Mouse (Mus musculus) heart, adult 18-20 months (tissue): Measurements from ENCODE around the gene M1ap. TPM values are rescaled to one million over a fixed set of nuclear protein-coding genes. Genes with fewer than 3 reads are reported as not detected.

Experiments used
- DNase-seq, 2 experiments: peaks; one replicate each; pipeline ENCODE4 v3.0.0; 2021 to 2022; ENCODE audit warnings: mixed read lengths in 1 of 2
- total RNA-seq, 2 experiments: library from RNA; stranded (reverse); gene quantifications; 2 replicates each; pipeline ENCODE4 v1.2.3; 2021

The M1ap gene
- total RNA-seq, 2 experiments from 2014 or later, result 0.36 TPM; not detected in 1

- DNase-seq, result no peak
Observed at GRCm38 (mm10) chr6:83037188-83037587, 90.5 kb downstream of the M1ap start.

- DNase-seq, result peak; percentile 93 to 98
Observed at GRCm38 (mm10) chr6:83038496-83039012, 91.9 kb downstream of the M1ap start.

GRCm38 (mm10) chr6:83040601-83041000 lies 93.9 kb downstream of the M1ap start:
- DNase-seq, result no peak

- DNase-seq, result no peak
Observed at GRCm38 (mm10) chr6:83043561-83043960, 96.9 kb downstream of the M1ap start.

DNA sequence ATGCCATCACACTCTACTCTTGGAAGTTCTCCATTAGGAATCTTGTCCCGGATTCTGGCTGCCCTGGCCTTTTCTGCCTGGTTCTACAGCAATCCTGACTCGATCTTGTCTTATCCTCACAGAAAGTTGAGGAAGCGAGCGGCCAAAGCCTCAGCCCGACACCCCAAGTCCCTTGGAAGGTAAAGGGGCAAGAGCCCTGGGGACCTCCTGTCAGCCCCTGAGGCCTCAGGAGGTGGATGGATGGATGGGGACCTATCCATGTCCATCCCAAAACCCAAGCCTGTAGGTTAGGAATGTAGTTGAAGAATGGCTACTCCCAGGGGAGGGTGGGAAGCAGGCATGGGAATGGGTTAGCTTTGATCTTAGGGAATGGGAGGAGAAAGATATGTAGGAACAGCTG lies 97.3 kb downstream of the M1ap start:
- no peak for DNase-seq

DNA sequence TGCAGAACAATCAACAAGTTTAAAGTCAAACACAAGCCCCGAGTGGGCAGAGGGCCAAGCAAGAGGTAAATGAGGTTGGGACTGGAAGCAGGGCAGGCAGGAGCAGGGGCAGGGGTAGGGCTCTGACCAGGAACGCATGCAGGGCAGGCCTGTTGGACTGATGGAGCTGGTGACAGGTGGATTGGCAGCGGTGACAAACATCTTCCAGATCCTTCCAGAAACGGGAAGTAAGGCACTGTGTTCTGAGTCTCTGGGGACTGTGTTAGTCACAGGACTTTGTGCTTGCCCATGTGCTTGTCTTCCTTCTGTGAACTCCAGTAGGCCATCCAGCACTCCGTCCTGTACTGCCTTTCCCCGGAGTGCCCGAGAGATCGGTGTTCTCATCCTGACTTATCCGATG lies 98.0 kb downstream of the M1ap start:
- DNase-seq, result peak; percentile 59 to 77

DNA sequence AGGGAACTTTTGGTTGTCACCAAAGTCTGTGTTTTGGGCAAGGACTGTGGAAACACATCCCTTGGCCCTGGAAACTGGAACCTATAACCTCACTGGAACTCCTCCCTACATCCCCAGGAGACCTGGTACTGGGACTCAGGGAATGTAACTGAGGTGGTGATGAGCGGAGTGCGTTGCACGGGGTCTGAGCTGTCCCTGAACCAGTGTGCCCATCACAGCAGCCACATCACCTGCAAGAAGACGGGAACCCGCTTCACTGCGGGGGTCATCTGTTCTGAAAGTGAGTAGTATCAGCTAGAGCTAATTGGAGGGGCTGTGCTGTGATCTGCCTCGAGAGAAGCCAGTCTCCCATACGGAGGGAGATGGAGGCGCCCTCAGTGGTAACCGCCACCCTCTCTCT lies 102.7 kb downstream of the M1ap start:
- no peak for DNase-seq

DNA sequence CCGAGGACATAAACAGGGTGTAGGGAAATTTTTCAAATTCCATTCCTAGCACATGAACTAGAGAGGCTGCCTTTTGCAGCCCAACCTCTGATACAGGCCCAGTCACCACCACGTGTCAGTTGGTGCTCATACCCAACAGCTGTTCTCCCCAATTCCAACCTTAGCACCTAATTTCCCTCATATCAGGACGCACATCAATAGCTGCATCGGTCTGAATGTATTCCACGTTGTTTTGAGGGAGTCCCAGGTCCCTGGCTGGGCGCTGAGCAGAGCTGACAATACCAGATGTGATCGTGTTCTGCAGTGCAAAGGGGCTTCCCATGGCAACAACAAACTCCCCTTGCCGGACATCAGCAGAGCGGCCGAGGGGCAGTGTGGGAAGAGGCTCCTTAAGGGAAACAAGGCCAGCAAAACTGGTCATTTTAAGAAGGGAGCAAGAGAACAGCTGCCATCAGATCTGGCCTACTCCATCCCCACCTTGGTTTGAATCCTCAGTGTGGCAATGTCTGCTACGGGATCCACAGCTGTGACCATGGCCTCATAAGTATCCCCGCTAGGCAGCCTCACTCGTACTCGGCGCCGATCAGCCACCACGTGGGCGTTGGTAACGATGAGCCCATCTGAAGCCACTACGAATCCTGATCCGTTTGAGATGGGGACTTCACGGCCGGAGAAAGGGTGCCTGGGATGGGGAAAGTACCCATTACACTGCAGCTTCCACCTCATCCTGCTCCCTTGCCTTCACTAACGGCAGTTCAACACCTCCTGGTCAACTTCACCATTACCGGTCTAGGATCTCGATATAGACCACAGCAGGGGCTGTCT lies 106.6 kb downstream of the M1ap start:
- DNase-seq, result no peak

DNA sequence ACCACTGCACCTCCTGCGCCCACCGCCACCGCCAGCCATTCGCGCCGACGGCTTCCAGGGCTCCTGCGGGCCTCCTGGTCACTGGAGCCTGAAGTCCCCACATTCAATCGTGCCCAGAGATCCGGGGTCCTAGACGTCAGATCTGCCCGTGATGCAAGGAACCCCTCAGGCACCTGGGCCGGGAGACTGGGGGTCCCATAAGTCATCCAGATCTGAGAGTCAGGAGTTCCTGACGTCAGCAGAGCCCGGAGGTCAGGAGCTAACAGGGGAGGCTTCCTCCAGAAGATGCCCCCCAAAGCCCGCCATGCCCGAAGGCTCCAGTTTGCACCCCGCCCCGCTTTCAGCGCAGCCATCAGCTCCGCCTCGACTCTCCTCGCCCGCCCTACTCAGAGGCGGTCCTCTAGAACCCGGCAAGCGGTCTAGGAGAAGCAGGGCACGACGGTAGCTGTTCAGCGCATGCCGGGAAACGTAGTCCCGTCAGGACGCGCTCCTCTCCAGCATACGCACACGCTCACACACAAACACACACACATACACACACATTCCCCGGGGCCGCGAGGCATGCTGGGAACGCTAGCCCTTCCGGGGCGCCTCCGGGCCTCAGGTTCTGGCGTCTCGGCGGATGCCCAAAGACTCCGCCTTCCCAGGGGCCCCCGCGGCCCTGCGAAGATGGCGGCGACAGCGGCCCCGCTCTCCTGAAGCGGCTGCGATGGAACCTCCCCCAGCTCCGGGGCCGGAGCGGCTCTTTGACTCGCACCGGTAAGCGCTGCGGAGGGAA lies 107.6 kb downstream of the M1ap start, which contains the start of gene Aup1:
Gene Aup1, plus strand, starts transcription at position 448 of the 778 bp plus-strand sequence.
- peak; percentile 98 to 99 for DNase-seq

DNA sequence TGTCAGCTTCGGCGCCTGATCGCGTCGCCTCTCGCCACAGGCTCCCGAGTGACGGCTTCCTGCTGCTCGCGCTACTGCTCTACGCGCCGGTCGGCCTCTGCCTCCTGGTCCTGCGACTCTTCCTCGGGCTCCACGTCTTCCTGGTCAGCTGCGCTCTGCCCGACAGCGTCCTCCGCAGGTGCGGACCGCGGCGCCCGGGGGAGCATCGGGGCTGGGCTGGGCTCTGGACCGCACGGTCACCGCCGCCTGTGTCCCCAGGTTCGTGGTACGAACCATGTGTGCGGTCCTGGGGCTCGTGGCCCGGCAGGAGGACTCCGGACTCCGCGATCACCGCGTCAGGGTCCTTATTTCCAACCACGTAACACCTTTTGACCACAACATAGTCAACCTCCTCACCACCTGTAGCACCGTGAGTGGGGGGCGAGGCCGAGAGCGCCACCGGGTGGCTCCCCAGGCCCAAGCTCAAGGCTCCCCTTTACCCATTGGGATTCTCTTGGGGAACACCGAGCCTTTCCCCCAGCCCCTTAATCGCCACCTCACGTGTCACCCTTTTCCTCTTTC lies 108.2 kb downstream of the M1ap start, which contains the start of gene Htra2:
Gene Htra2, minus strand, starts transcription at position 403 of the 561 bp plus-strand sequence.
- DNase-seq, result no peak

GRCm38 (mm10) chr6:83057790-83058189 lies 111.1 kb downstream of the M1ap start, which contains the start of gene Dqx1:
Dqx1 (plus strand) TSS chr6:83057844.
- DNase-seq, result no peak

GRCm38 (mm10) chr6:83058725-83059124 lies 112.0 kb downstream of the M1ap start:
- DNase-seq, result no peak

DNA sequence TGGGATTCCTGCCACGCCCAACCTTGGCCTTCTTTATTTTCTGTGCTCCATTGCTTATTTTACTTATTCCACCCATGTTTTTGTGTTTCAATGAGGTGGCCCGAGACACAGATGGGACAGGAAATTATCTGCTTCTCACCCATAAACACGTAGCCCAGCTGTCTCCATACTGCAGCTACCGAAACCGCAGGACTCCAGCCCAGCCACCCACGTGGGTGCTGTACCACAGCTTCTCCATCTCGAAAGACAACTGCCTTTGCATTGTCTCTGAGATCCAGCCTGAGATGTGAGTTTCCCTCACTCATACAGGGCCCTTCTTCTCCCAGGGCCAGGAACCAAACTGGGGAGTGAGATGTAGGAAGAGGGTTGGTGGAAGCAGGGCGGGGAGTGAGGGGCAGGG lies 119.3 kb downstream of the M1ap start:
- DNase-seq, result no peak

- no peak for DNase-seq
Observed at GRCm38 (mm10) chr6:83066441-83066840, 119.7 kb downstream of the M1ap start.

DNA sequence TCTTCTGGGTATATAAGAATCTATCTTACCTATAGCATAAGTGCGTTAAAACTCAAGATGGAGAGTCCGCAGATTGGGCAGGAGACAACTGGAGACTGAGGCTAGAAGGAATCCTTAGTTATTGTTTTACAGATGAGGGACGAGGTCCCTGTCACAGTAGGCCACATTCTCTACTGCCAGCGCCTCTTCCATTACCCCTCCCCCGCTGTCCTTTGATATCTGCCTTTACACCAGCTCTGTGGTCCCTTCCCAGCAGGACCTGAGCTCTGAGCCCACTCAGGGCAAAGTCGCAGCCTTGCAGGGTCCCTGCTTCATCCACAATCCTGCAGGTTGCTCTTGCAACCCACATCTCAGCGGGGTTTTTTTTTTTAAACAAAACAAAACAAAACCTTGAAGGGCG lies 121.5 kb downstream of the M1ap start:
- no peak for DNase-seq

GRCm38 (mm10) chr6:83068706-83069487 lies 122.2 kb downstream of the M1ap start:
- DNase-seq, result no peak

DNA sequence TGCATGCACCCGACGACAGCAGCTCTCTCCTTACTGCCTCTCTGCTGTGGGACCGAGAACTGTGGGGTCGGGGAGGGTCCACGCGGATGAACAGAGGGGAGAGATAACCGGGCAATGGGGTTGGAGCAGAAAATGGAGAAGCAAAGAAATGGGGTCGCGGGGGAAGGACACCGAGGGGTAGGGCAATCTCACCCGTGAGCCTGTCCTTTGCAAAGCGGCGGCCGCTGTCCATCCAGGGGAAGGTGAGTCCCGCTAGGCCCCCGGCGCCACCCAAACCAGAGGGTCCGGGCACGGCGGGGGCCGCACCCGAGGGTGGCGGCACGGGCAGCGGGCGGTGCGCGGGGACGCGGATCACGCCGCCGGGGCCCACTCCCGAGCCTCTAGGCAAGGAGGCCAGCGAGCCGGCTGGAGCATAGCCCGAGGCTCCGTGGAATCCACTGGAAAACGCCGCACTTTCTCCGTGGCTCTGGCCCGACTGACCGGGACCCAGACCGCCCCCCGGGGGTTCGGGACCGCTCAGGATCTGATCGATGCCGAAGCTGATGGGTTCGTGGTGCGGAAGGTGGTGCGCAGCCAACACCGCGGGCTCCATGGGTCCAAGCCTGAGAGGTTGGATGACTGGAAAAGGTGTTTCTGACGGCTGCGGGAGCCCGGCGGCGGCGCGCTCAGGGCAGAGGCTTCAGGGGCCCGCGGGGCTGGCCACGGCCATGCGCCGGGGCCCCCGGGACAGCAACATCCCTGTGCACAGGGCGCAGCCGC lies 123.0 kb downstream of the M1ap start:
- no peak for DNase-seq

GRCm38 (mm10) chr6:83070247-83070310 lies 123.4 kb downstream of the M1ap start, which contains the start of gene Tlx2:
Tlx2 (minus strand) TSS chr6:83070293.
- DNase-seq, result no peak

DNA sequence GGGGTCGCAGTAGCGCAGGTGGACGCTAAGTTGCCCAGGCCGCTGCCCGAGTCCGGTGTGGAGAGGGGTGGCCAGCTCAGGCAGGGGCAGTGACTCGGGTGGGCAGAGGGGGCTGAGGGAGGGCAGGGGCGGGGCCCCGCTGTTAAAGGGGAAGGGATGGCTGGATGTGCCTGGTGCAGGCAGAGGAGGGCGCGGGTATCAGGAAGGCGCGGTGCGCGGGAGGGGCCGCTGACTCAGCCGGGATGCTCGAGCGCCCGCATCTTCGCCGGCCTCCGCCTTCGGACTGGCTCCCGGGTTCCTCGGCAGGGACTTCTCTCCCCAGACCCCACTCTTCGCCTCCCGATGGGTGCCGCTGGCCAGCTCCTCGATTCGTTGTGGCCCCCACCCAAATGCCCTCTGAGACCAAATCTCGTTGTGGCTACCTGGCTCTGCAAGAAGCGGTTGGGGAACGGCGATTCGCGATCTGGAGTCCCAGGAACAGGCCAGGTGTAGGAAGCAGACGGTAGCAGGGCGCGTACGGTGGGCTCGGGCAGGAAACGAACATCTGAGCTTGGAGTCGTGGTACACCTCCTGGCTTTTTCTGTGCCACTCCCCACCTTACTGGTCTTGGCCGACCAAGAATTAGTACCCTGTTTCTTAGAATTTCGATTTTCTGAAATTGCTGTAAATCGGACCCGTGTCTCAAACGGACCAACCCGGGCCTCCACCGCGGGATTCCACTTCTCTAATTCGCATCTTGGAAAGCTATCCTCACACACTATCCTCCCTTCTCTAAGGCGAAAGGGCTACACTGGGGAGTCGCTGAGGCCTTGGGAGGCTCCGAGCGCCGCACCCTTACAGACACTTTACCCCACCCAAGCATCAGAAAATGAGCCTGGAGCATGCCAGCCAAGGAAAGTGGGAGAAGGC lies 123.9 kb downstream of the M1ap start:
- DNase-seq, result peak in 1 of 2 experiments; percentile 58

DNA sequence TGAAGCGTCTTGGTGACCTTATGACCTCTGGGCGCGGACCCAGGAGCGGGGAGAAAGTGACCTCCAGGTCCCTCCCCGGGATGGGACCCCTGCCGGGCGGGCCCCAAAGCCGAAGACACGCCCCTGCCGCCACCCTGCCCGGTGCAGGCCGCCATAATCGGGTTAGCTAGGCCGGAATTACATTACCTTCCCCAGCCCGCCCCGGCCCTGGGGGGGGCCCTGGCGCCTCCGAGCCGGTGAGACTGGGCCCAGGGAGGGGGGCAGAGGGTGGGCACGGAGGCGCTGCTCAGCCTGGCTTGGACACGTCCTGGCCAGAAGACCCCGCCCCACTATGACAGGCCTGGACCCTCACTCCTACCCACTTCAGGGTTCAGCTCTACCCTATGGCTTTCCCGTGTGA lies 124.5 kb downstream of the M1ap start:
- no peak for DNase-seq

DNA sequence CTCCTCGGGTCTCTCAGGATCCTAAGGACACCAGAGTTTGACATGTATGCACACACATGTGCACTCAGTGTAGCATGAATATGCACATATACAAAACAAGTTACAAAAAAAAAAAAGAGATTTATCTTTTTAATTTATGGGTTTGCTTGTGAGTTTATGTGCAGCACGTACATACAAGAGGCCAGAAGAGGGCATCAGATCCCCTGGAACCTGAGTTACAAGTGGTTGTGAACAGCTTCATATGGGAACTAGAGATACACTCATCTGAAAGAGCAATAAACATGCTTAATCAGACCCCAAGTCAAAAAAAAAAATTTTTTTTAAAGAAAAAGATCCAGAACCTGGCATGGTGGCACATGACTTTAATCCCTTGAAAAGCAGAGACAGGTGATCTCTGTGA lies 128.3 kb downstream of the M1ap start:
- DNase-seq, result no peak
